9 mouse cellular contexts compared by ENCODE assay signal in genomic region chr9:107625351-107626128, GRCm38 (mm10). TPM values are rescaled to one million over a fixed set of nuclear protein-coding genes. Genes with fewer than 3 reads are reported as not detected.
A peak's percentile ranks its signal among the peaks of the same experiment; 100 is the strongest.
DNase-seq lines count a peak whose midpoint lies in the region; ATAC-seq and TF ChIP-seq lines count a peak whose summit lies in the region.
"Had no signal": no experiment of that assay in that cellular context is flagged by ENCODE, and none has a peak within 500 bp of the region (broad histone marks: within the 10 kb centered on the region; RNA-seq: fewer than 3 reads in every experiment).

No protein-coding gene starts in this region.

- no peak for ATAC-seq in heart, embryonic 11.5 days (replicated peaks; ENCODE audit: insufficient number of reproducible peaks, low FRiP score, low TSS enrichment)
- ATAC-seq in heart, embryonic 14.5 days (ENCODE audit: insufficient number of reproducible peaks, insufficient read depth, low FRiP score, low read depth), result no peak
- ATAC-seq in liver, postnatal 0 days, result no peak
- ATAC-seq in activated CD4-positive, CD25-positive, alpha-beta regulatory T cell, adult 4 months, result no peak
- no peak for ATAC-seq in granulocyte monocyte progenitor cell, adult 5-6 weeks (replicated peaks; ENCODE audit: poor library complexity, severe bottlenecking)

- H3K27me3 ChIP-seq in heart, embryonic 11.5 days (ENCODE audit: control insufficient read depth, insufficient read depth, low read length), result no peaks in the 10 kb centered on the region
- no peaks in the 10 kb centered on the region for H3K27me3 ChIP-seq in MEL (ENCODE audit: control insufficient read depth in 1 of 2, insufficient read depth in 2 of 2, low read length in 2 of 2)
- no peaks in the 10 kb centered on the region for H3K27me3 ChIP-seq in heart, embryonic 14.5 days (ENCODE audit: control insufficient read depth, insufficient read depth, low read length)
- no peaks in the 10 kb centered on the region for H3K27me3 ChIP-seq in liver, postnatal 0 days (ENCODE audit: insufficient read depth, low read length)
- H3K27me3 ChIP-seq: CH12.LX had no signal

- TF ChIP-seq RAD21 in MEL (IDR thresholded peaks at IDR 0.05; ENCODE audit: low read depth, low read length), result no peak

- no peak for TF ChIP-seq EP300 in MEL (IDR thresholded peaks at IDR 0.05; ENCODE audit: low read depth in 1 of 2, low read length in 2 of 2)
- TF ChIP-seq EP300 in liver, postnatal 0 days (IDR thresholded peaks at IDR 0.05; ENCODE audit: low read depth), result no peak

- intact Hi-C loops in heart, postnatal 25 days (cut with DNase I), result loop anchor here (1.0 to 5.0 kb wide), 2 partner anchors 19 to 58 kb away; partner anchors contain the start of gene Hyal2

- 0 out of 2 replicates have a peak overlapping the region, but pooled peaks have one; percentile 36 for H3K27ac ChIP-seq in heart, embryonic 11.5 days (ENCODE audit: low read depth, low read length)
- no peak overlapping the region for H3K27ac ChIP-seq in MEL (ENCODE audit: control insufficient read depth, low read depth, low read length)
- peak overlapping the region in 1 of 2 experiments; percentile 56; a peak in 2 of 4 replicates for H3K27ac ChIP-seq in heart, embryonic 14.5 days (replicated peaks in 1 of 2; ENCODE audit: control insufficient read depth in 1 of 2, insufficient read depth in 1 of 2, low read depth in 2 of 2, low read length in 2 of 2)
- peak overlapping the region; percentile 57; the same call in 1 of the 2 replicates for H3K27ac ChIP-seq in liver, postnatal 0 days (ENCODE audit: low read depth)

- DNase-seq in heart, postnatal 25 days (ENCODE audit: low spot score), result no peak
- DNase-seq in MEL (ENCODE audit: low read depth, low spot score), result peak; percentile 42
- no peak for DNase-seq in liver, postnatal 0 days
- no peak for DNase-seq in layer of hippocampus, adult 9-11 months

- H3K4me2 ChIP-seq in heart, embryonic 11.5 days, result no peak overlapping the region
- H3K4me2 ChIP-seq in heart, embryonic 14.5 days (ENCODE audit: low read length), result no peak overlapping the region; the same call in 1 of the 2 replicates
- H3K4me2 ChIP-seq in liver, postnatal 0 days (ENCODE audit: low read depth, low read length), result 0 out of 2 replicates have a peak overlapping the region, but pooled peaks have one; percentile 46

- no peak for TF ChIP-seq POLR2A in MEL (IDR thresholded peaks at IDR 0.05; ENCODE audit: control insufficient read depth in 1 of 2, insufficient read depth in 1 of 2, low read depth in 1 of 2, low read length in 2 of 2, poor library complexity in 1 of 2)

- peaks cover 60% of the 10 kb centered on the region for H3K4me1 ChIP-seq in heart, embryonic 11.5 days (ENCODE audit: control insufficient read depth, insufficient read depth, low read length)
- H3K4me1 ChIP-seq in MEL (ENCODE audit: control insufficient read depth in 1 of 2, insufficient read depth in 2 of 2, low read length in 2 of 2), result peaks cover 13 to 28% of the 10 kb centered on the region in 2 experiments
- peaks cover 55 to 73% of the 10 kb centered on the region in 2 experiments for H3K4me1 ChIP-seq in heart, embryonic 14.5 days (ENCODE audit: control insufficient read depth in 2 of 2, insufficient read depth in 2 of 2, low read length in 2 of 2)
- H3K4me1 ChIP-seq in liver, postnatal 0 days (ENCODE audit: insufficient read depth), result peaks cover 61% of the 10 kb centered on the region

- peak; percentile 11 to 38 (median 36); a peak in 4 of 6 replicates for TF ChIP-seq CTCF in MEL (IDR thresholded peaks at IDR 0.05 in 2 of 3, conservative IDR thresholded peaks at IDR 0.05 in 1 of 3; ENCODE audit: control insufficient read depth in 1 of 3, insufficient read depth in 1 of 3, low read depth in 2 of 3, low read length in 3 of 3, poor library complexity in 1 of 3, severe bottlenecking in 1 of 3)
- TF ChIP-seq CTCF in liver, postnatal 0 days (IDR thresholded peaks at IDR 0.05; ENCODE audit: low read depth), result peak; percentile 52

- 90% methylated on average over 12 of the region's 12 CpGs for WGBS in heart, embryonic 11.5 days (ENCODE audit: insufficient replicate concordance)
- WGBS in heart, embryonic 14.5 days, result 88% methylated on average over 12 of the region's 12 CpGs
- 83% methylated on average over 12 of the region's 12 CpGs for WGBS in liver, postnatal 0 days (ENCODE audit: insufficient replicate concordance)

- H3K36me3 ChIP-seq in heart, embryonic 11.5 days (ENCODE audit: control insufficient read depth, insufficient read depth, low read length), result peaks cover 13% of the 10 kb centered on the region
- peaks cover 1 to 18% of the 10 kb centered on the region in 2 experiments; a peak in 3 of 4 replicates for H3K36me3 ChIP-seq in MEL (ENCODE audit: control insufficient read depth in 1 of 2, insufficient read depth in 2 of 2, low read length in 2 of 2)
- H3K36me3 ChIP-seq in heart, embryonic 14.5 days (ENCODE audit: control insufficient read depth, insufficient read depth, low read length), result peaks cover 64% of the 10 kb centered on the region
- peaks cover 20% of the 10 kb centered on the region for H3K36me3 ChIP-seq in liver, postnatal 0 days (replicated peaks; ENCODE audit: insufficient read depth, low read length)

- peak overlapping the region; percentile 34; the same call in 1 of the 2 replicates for H3K9ac ChIP-seq in heart, embryonic 11.5 days (ENCODE audit: low read depth, low read length)
- H3K9ac ChIP-seq in MEL (ENCODE audit: control insufficient read depth, low read depth, low read length, poor library complexity, severe bottlenecking), result no peak overlapping the region
- H3K9ac ChIP-seq in heart, embryonic 14.5 days (ENCODE audit: low read length), result peak overlapping the region; percentile 42; the same call in 1 of the 2 replicates
- 0 out of 2 replicates have a peak overlapping the region, but pooled peaks have one; percentile 32 for H3K9ac ChIP-seq in liver, postnatal 0 days (replicated peaks)

- no peaks in the 10 kb centered on the region for H3K9me3 ChIP-seq in heart, embryonic 11.5 days (replicated peaks; ENCODE audit: control insufficient read depth, low read length)
- H3K9me3 ChIP-seq in MEL (replicated peaks; ENCODE audit: insufficient read depth, low read length), result no peaks in the 10 kb centered on the region
- H3K9me3 ChIP-seq in heart, embryonic 14.5 days (ENCODE audit: control insufficient read depth, low read length), result no peaks in the 10 kb centered on the region
- H3K9me3 ChIP-seq in liver, postnatal 0 days (ENCODE audit: low read length), result no peaks in the 10 kb centered on the region

- no peak overlapping the region for H3K4me3 ChIP-seq in heart, embryonic 11.5 days (ENCODE audit: low read depth, low read length)
- no peak overlapping the region for H3K4me3 ChIP-seq in MEL (ENCODE audit: control insufficient read depth in 1 of 2, insufficient read depth in 1 of 2, low read depth in 2 of 2, low read length in 2 of 2)
- no peak overlapping the region for H3K4me3 ChIP-seq in heart, embryonic 14.5 days (ENCODE audit: control insufficient read depth in 1 of 2, insufficient read depth in 1 of 2, low read depth in 1 of 2, low read length in 2 of 2)
- no peak overlapping the region for H3K4me3 ChIP-seq in liver, postnatal 0 days (ENCODE audit: low read depth, low read length)

- peaks cover 34% of the 10 kb centered on the region for H3K79me2 ChIP-seq in MEL (ENCODE audit: control insufficient read depth, insufficient read depth, low read length, poor library complexity)

RNA-seq across cellular contexts. Expression of gene Gnai2, which starts 9.6 kb away (rescaled TPM):
- 308 and 316 TPM in 2 replicates for polyA plus RNA-seq in heart, embryonic 11.5 days (2014; fragmentation: Nextera tagmentation; extraction: Ambion mirVana)
- total RNA-seq in heart, postnatal 25 days (2021), result 100 to 1,000 TPM; 241 to 257 TPM
- 129 and 131 TPM in 2 replicates for total RNA-seq in MEL (2012; rRNA removed)
- 100 to 1,000 TPM; 137 to 335 TPM for polyA plus RNA-seq in MEL (2012; ENCODE audit: insufficient read depth in 1 of 2, insufficient read length in 2 of 2, low read depth in 1 of 2, low replicate concordance in 2 of 2, missing spikeins in 1 of 2)
- 379 and 410 TPM in 2 replicates for polyA plus RNA-seq in heart, embryonic 14.5 days (2014; fragmentation: Nextera tagmentation; extraction: Ambion mirVana)
- 146 and 159 TPM in 2 replicates for polyA plus RNA-seq in liver, postnatal 0 days (2015; fragmentation: Nextera tagmentation; extraction: Ambion mirVana)
- 100 to 1,000 TPM; 176 to 181 TPM for polyA plus RNA-seq in activated CD4-positive, CD25-positive, alpha-beta regulatory T cell, adult 4 months (2017; shearing (Covaris generic))
- 410 and 448 TPM in 2 replicates for total RNA-seq in granulocyte monocyte progenitor cell, adult 5-6 weeks (2014; fragmentation: Nextera tagmentation)
- 395 and 452 TPM in 2 replicates for total RNA-seq in granulocyte monocyte progenitor cell, adult 5-6 weeks (2017)

RNA-seq across cellular contexts. Expression of gene Sema3b, which starts 16.5 kb away (rescaled TPM):
- 5.1 and 5.3 TPM in 2 replicates for polyA plus RNA-seq in heart, embryonic 11.5 days (2014; fragmentation: Nextera tagmentation; extraction: Ambion mirVana)
- total RNA-seq in heart, postnatal 25 days (2021), result 10 to 100 TPM; 15.0 to 17.8 TPM
- total RNA-seq in MEL (2012; rRNA removed), result 0.04 and 0.07 TPM in 2 replicates
- under 1 TPM in 1 of 2 experiments, not detected in 1; 0.21 TPM for polyA plus RNA-seq in MEL (2012; ENCODE audit: insufficient read depth in 1 of 2, insufficient read length in 2 of 2, low read depth in 1 of 2, low replicate concordance in 2 of 2, missing spikeins in 1 of 2)
- 6.5 and 7.2 TPM in 2 replicates for polyA plus RNA-seq in heart, embryonic 14.5 days (2014; fragmentation: Nextera tagmentation; extraction: Ambion mirVana)
- 0.41 and 0.56 TPM in 2 replicates for polyA plus RNA-seq in liver, postnatal 0 days (2015; fragmentation: Nextera tagmentation; extraction: Ambion mirVana)
- not detected for polyA plus RNA-seq in activated CD4-positive, CD25-positive, alpha-beta regulatory T cell, adult 4 months (2017; shearing (Covaris generic))
- not detected in 2 replicates for total RNA-seq in granulocyte monocyte progenitor cell, adult 5-6 weeks (2014; fragmentation: Nextera tagmentation)
- not detected in 2 replicates for total RNA-seq in granulocyte monocyte progenitor cell, adult 5-6 weeks (2017)

RNA-seq across cellular contexts. Expression of gene Ifrd2, which starts 38.1 kb away (rescaled TPM):
- 57.5 and 59.1 TPM in 2 replicates for polyA plus RNA-seq in heart, embryonic 11.5 days (2014; fragmentation: Nextera tagmentation; extraction: Ambion mirVana)
- 10 to 100 TPM; 44.6 to 45.8 TPM for total RNA-seq in heart, postnatal 25 days (2021)
- 136 and 147 TPM in 2 replicates for total RNA-seq in MEL (2012; rRNA removed)
- 100 to 1,000 TPM in 1 of 2 experiments, not detected in 1; 292 TPM for polyA plus RNA-seq in MEL (2012; ENCODE audit: insufficient read depth in 1 of 2, insufficient read length in 2 of 2, low read depth in 1 of 2, low replicate concordance in 2 of 2, missing spikeins in 1 of 2)
- 44.6 and 45.7 TPM in 2 replicates for polyA plus RNA-seq in heart, embryonic 14.5 days (2014; fragmentation: Nextera tagmentation; extraction: Ambion mirVana)
- 63.6 and 68.0 TPM in 2 replicates for polyA plus RNA-seq in liver, postnatal 0 days (2015; fragmentation: Nextera tagmentation; extraction: Ambion mirVana)
- polyA plus RNA-seq in activated CD4-positive, CD25-positive, alpha-beta regulatory T cell, adult 4 months (2017; shearing (Covaris generic)), result 10 to 100 TPM; 28.7 to 33.8 TPM
- 89.9 and 105 TPM in 2 replicates for total RNA-seq in granulocyte monocyte progenitor cell, adult 5-6 weeks (2014; fragmentation: Nextera tagmentation)
- total RNA-seq in granulocyte monocyte progenitor cell, adult 5-6 weeks (2017), result 46.9 and 76.8 TPM in 2 replicates

RNA-seq across cellular contexts. Expression of gene Slc38a3, which starts 43.8 kb away (rescaled TPM):
- polyA plus RNA-seq in heart, embryonic 11.5 days (2014; fragmentation: Nextera tagmentation; extraction: Ambion mirVana), result 2.8 and 3.3 TPM in 2 replicates
- 10 to 100 TPM; 62.0 to 69.7 TPM for total RNA-seq in heart, postnatal 25 days (2021)
- total RNA-seq in MEL (2012; rRNA removed), result not detected in 2 replicates
- polyA plus RNA-seq in MEL (2012; ENCODE audit: insufficient read depth in 1 of 2, insufficient read length in 2 of 2, low read depth in 1 of 2, low replicate concordance in 2 of 2, missing spikeins in 1 of 2), result not detected
- 2.7 TPM in 2 replicates for polyA plus RNA-seq in heart, embryonic 14.5 days (2014; fragmentation: Nextera tagmentation; extraction: Ambion mirVana)
- polyA plus RNA-seq in liver, postnatal 0 days (2015; fragmentation: Nextera tagmentation; extraction: Ambion mirVana), result 147 and 174 TPM in 2 replicates
- polyA plus RNA-seq in activated CD4-positive, CD25-positive, alpha-beta regulatory T cell, adult 4 months (2017; shearing (Covaris generic)), result not detected
- not detected in 2 replicates for total RNA-seq in granulocyte monocyte progenitor cell, adult 5-6 weeks (2014; fragmentation: Nextera tagmentation)
- not detected in 2 replicates for total RNA-seq in granulocyte monocyte progenitor cell, adult 5-6 weeks (2017)

RNA-seq across cellular contexts. Expression of gene Hyal3, which starts 44.9 kb away (rescaled TPM):
- 0.14 and 0.33 TPM in 2 replicates for polyA plus RNA-seq in heart, embryonic 11.5 days (2014; fragmentation: Nextera tagmentation; extraction: Ambion mirVana)
- under 1 TPM; 0.45 to 0.62 TPM for total RNA-seq in heart, postnatal 25 days (2021)
- total RNA-seq in MEL (2012; rRNA removed), result 1.8 and 2.3 TPM in 2 replicates
- 1 to 10 TPM in 1 of 2 experiments, not detected in 1; 6.8 TPM for polyA plus RNA-seq in MEL (2012; ENCODE audit: insufficient read depth in 1 of 2, insufficient read length in 2 of 2, low read depth in 1 of 2, low replicate concordance in 2 of 2, missing spikeins in 1 of 2)
- polyA plus RNA-seq in heart, embryonic 14.5 days (2014; fragmentation: Nextera tagmentation; extraction: Ambion mirVana), result 0.46 and 0.53 TPM in 2 replicates
- 0.65 and 0.86 TPM in 2 replicates for polyA plus RNA-seq in liver, postnatal 0 days (2015; fragmentation: Nextera tagmentation; extraction: Ambion mirVana)
- under 1 TPM; 0.25 to 0.90 TPM for polyA plus RNA-seq in activated CD4-positive, CD25-positive, alpha-beta regulatory T cell, adult 4 months (2017; shearing (Covaris generic))
- 0.34 TPM in 1 of 2 replicates, not detected in the other for total RNA-seq in granulocyte monocyte progenitor cell, adult 5-6 weeks (2014; fragmentation: Nextera tagmentation)
- total RNA-seq in granulocyte monocyte progenitor cell, adult 5-6 weeks (2017), result 0.26 and 0.46 TPM in 2 replicates
